In the genomic region with DNA sequence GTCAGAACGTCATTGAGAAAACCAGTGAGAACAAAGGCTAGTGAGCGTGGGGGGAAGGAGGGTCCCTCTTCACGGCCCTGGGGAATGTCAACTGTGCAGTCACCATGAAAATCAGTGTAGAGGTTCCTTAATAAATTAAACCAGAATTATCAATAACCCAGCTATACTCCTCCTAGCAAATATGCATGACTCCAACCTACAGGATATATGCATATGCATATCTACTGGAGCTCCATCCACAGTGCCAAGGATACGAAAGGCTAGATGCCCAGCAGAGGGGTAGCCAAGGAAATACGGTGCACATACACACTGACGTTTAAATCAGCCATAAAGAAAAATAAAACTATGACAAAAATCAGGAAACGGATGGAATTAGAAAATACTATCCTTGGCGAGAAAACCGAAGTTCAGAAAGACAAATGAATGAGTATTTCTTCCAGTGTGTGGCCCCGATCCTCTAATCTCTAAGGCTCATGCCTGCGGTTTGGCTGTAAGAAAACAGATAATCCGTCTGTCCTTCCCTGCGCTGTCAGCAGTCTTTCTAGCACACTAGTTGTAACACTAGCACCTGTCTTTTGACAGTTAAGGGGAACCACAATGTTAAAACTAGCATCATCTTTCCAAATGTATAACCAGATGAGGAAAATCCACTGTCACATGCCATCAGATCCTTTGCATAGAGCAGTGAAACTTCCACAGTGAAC, we compare ENCODE assay signal across 21 mouse cellular contexts.
DNase-seq lines count a peak whose midpoint lies in the region; ATAC-seq lines count a peak whose summit lies in the region.
"Had no signal": no experiment of that assay in that cellular context is flagged by ENCODE, and none has a peak within 500 bp of the region (broad histone marks: within the 10 kb centered on the region; RNA-seq: fewer than 3 reads in every experiment).

No protein-coding gene starts in this region.

- peaks cover 4% of the 10 kb centered on the region for H3K36me3 ChIP-seq in midbrain, embryonic 11.5 days (ENCODE audit: control insufficient read depth, insufficient read depth, low read length)
- peaks cover 28% of the 10 kb centered on the region for H3K36me3 ChIP-seq in midbrain, embryonic 10.5 days
- H3K36me3 ChIP-seq in liver, embryonic 12.5 days, result peaks cover 12% of the 10 kb centered on the region
- no peaks in the 10 kb centered on the region; the same call in 1 of the 2 replicates for H3K36me3 ChIP-seq in liver, embryonic 16.5 days (ENCODE audit: control insufficient read depth, insufficient read depth)
- H3K36me3 ChIP-seq in hindbrain, embryonic 12.5 days, result peaks cover 21% of the 10 kb centered on the region

- no peak overlapping the region for H3K27ac ChIP-seq in midbrain, embryonic 11.5 days (ENCODE audit: low read depth, low read length)
- no peak overlapping the region for H3K27ac ChIP-seq in midbrain, embryonic 10.5 days (replicated peaks)
- no peak overlapping the region for H3K27ac ChIP-seq in liver, embryonic 12.5 days
- H3K27ac ChIP-seq in liver, embryonic 16.5 days (ENCODE audit: low read length), result no peak overlapping the region
- H3K27ac ChIP-seq in hindbrain, embryonic 12.5 days, result no peak overlapping the region
- H3K27ac ChIP-seq: embryonic facial prominence, embryonic 10.5 days; forebrain, embryonic 13.5 days; gastrocnemius, adult 2 months; heart, embryonic 10.5 days; hindbrain, embryonic 14.5 days had no signal

- no peaks in the 10 kb centered on the region for H3K9me3 ChIP-seq in midbrain, embryonic 11.5 days (ENCODE audit: control insufficient read depth, low read length)
- no peaks in the 10 kb centered on the region for H3K9me3 ChIP-seq in midbrain, embryonic 10.5 days (replicated peaks)
- no peaks in the 10 kb centered on the region for H3K9me3 ChIP-seq in liver, embryonic 12.5 days (replicated peaks)
- H3K9me3 ChIP-seq in liver, embryonic 16.5 days (replicated peaks; ENCODE audit: control insufficient read depth, low read length), result no peaks in the 10 kb centered on the region
- no peaks in the 10 kb centered on the region for H3K9me3 ChIP-seq in hindbrain, embryonic 12.5 days (replicated peaks)
- H3K9me3 ChIP-seq: embryonic facial prominence, embryonic 10.5 days; forebrain, embryonic 13.5 days; heart, embryonic 10.5 days had no signal

- 88% methylated on average over 13 of the region's 13 CpGs for WGBS in midbrain, embryonic 11.5 days
- 88% methylated on average over 13 of the region's 13 CpGs for WGBS in midbrain, embryonic 10.5 days
- WGBS in liver, embryonic 12.5 days (ENCODE audit: insufficient replicate concordance), result 43% methylated on average over 13 of the region's 13 CpGs
- 36% methylated on average over 13 of the region's 13 CpGs for WGBS in liver, embryonic 16.5 days (ENCODE audit: insufficient replicate concordance)
- 89% methylated on average over 13 of the region's 13 CpGs for WGBS in hindbrain, embryonic 12.5 days

- no peaks in the 10 kb centered on the region for H3K27me3 ChIP-seq in midbrain, embryonic 11.5 days (ENCODE audit: control insufficient read depth, insufficient read depth, low read length)
- H3K27me3 ChIP-seq in midbrain, embryonic 10.5 days (ENCODE audit: low read depth, poor library complexity, severe bottlenecking), result no peaks in the 10 kb centered on the region
- H3K27me3 ChIP-seq in liver, embryonic 12.5 days (replicated peaks), result no peaks in the 10 kb centered on the region
- H3K27me3 ChIP-seq in liver, embryonic 16.5 days (ENCODE audit: control insufficient read depth, insufficient read depth, low read depth, low read length), result no peaks in the 10 kb centered on the region
- H3K27me3 ChIP-seq in hindbrain, embryonic 12.5 days, result no peaks in the 10 kb centered on the region
- H3K27me3 ChIP-seq: forebrain, embryonic 13.5 days; Patski had no signal

- no peak for ATAC-seq in midbrain, embryonic 11.5 days (ENCODE audit: low FRiP score)
- ATAC-seq in liver, embryonic 12.5 days, result peak; percentile 77
- peak; percentile 51 for ATAC-seq in liver, embryonic 16.5 days (ENCODE audit: low read depth)
- ATAC-seq in hindbrain, embryonic 12.5 days (ENCODE audit: low FRiP score), result no peak
- ATAC-seq: activated CD4-positive, CD25-positive, alpha-beta regulatory T cell, adult 4 months; forebrain, embryonic 13.5 days; forebrain, postnatal 0 days; Patski had no signal

- no peak overlapping the region for H3K4me3 ChIP-seq in midbrain, embryonic 11.5 days (ENCODE audit: low read depth, low read length)
- H3K4me3 ChIP-seq in midbrain, embryonic 10.5 days, result no peak overlapping the region
- no peak overlapping the region for H3K4me3 ChIP-seq in liver, embryonic 12.5 days
- H3K4me3 ChIP-seq in liver, embryonic 16.5 days (ENCODE audit: low read depth, low read length), result no peak overlapping the region
- no peak overlapping the region for H3K4me3 ChIP-seq in hindbrain, embryonic 12.5 days
- H3K4me3 ChIP-seq: embryonic facial prominence, embryonic 10.5 days; forebrain, embryonic 13.5 days; gastrocnemius, adult 2 months; heart, embryonic 10.5 days had no signal

- no peak overlapping the region for H3K9ac ChIP-seq in midbrain, embryonic 11.5 days (ENCODE audit: low read length)
- no peak overlapping the region for H3K9ac ChIP-seq in liver, embryonic 12.5 days
- no peak overlapping the region for H3K9ac ChIP-seq in liver, embryonic 16.5 days (ENCODE audit: low read depth, low read length)
- no peak overlapping the region for H3K9ac ChIP-seq in hindbrain, embryonic 12.5 days
- H3K9ac ChIP-seq: forebrain, embryonic 13.5 days; forebrain, postnatal 0 days; hindbrain, embryonic 14.5 days had no signal

- H3K4me1 ChIP-seq in midbrain, embryonic 11.5 days (ENCODE audit: control insufficient read depth, insufficient read depth, low read length), result no peaks in the 10 kb centered on the region
- H3K4me1 ChIP-seq in midbrain, embryonic 10.5 days, result no peaks in the 10 kb centered on the region
- H3K4me1 ChIP-seq in liver, embryonic 12.5 days, result peaks cover 30% of the 10 kb centered on the region
- H3K4me1 ChIP-seq in liver, embryonic 16.5 days (ENCODE audit: control insufficient read depth, low read depth, low read length), result 0 out of 2 replicates have a peak, but pooled peaks cover 2% of the 10 kb centered on the region
- H3K4me1 ChIP-seq in hindbrain, embryonic 12.5 days, result no peaks in the 10 kb centered on the region
- H3K4me1 ChIP-seq: forebrain, embryonic 13.5 days had no signal

- H3K4me2 ChIP-seq in midbrain, embryonic 11.5 days, result no peak overlapping the region
- peak overlapping the region; percentile 39 for H3K4me2 ChIP-seq in liver, embryonic 12.5 days
- no peak overlapping the region for H3K4me2 ChIP-seq in liver, embryonic 16.5 days (ENCODE audit: low read depth, low read length)
- H3K4me2 ChIP-seq in hindbrain, embryonic 12.5 days (replicated peaks), result no peak overlapping the region
- H3K4me2 ChIP-seq: forebrain, embryonic 13.5 days; hindbrain, embryonic 14.5 days had no signal

- peak; percentile 47 for DNase-seq in midbrain, embryonic 11.5 days (ENCODE audit: low spot score, missing footprints)
- no peak for DNase-seq in midbrain, embryonic 10.5 days (ENCODE audit: low spot score)
- no peak for DNase-seq in heart, adult 18-20 months
- DNase-seq in retina, postnatal 1 day, result no peak
- DNase-seq: adrenal gland, postnatal 14 days; cerebellum, adult 18-20 months; cerebellum, adult 9-11 months; cerebellum, postnatal 36 days; forebrain, postnatal 0 days; gastrocnemius, adult 2 months; gastrocnemius, postnatal 25 days; heart, postnatal 10 days had no signal

Comparison
In these comparisons a context has a peak if more than half of its experiments do, and no peak if none do; other contexts are left out.
1. ATAC-seq: peak in liver, embryonic 12.5 days (single experiment) and liver, embryonic 16.5 days (single experiment); none in midbrain, embryonic 11.5 days (single experiment) and hindbrain, embryonic 12.5 days (single experiment).